Mouse (Mus musculus) Patski (cell line): ENCODE measurements around the gene Smpd3. TPM values are rescaled to one million over a fixed set of nuclear protein-coding genes. Genes with fewer than 3 reads are reported as not detected.
A peak's percentile ranks its signal among the peaks of the same experiment; 100 is the strongest.
"Not testable (repeated sequence)": the region's sequence is repeated elsewhere in the genome, so short reads cannot be mapped to it uniquely, and the experiment has no call there.

ENCODE experiments used
- ATAC-seq: fragments of 100-300 bp; one replicate; pipeline ENCODE4 v1.8.0; 2021
- CTCF ChIA-PET: fragments of 350-600 bp; sonication (Branson Sonifier 250); formaldehyde crosslinking; loops from one replicate; lab custom pipeline; 2022; ENCODE audit warnings: inconsistent platforms; lab: Charles Lee
- POLR2A ChIA-PET: fragments of 350-600 bp; sonication (Branson Sonifier 250); formaldehyde crosslinking; loops from one replicate; lab custom pipeline; 2022; ENCODE audit warnings: antibody characterized with exemption, inconsistent platforms; lab: Charles Lee
- DNase-seq: peaks from one replicate; pipeline ENCODE4 v3.0.0-alpha.2; 2011; ENCODE audit warnings: low read depth, low spot score
- H3K27me3 ChIP-seq: fragments of 371-371 bp; one replicate; pipeline ENCODE4 v1.5.1; 2021
- CTCF ChIP-seq: fragments of 100-300 bp; IDR thresholded peaks from one replicate; pipeline ENCODE4 v1.5.1; 2021
- in situ Hi-C: fragments of 300-500 bp; cut with MboI; formaldehyde crosslinking; loops from 3 replicates; pipeline ENCODE4 v1.11.1; 2018; ENCODE audit warnings: low pct_unique_long_range_greater_than_20kb, mixed read lengths
- polyA plus RNA-seq: library from polyadenylated mRNA; unstranded; gene quantifications from one replicate; pipeline ENCODE4 v1.2.3, GENCODE M21; 2021

Smpd3 gene
- polyA plus RNA-seq, 1 experiment from 2014 or later = 0.33 TPM

GRCm38 (mm10) chr8:106311967-106312366 is 25.8 kb downstream of the Smpd3 start:
- ATAC-seq = no peak
- H3K27me3 ChIP-seq = peaks cover 6% of the 10 kb centered on the region
- ChIA-PET POLR2A (no interaction called here), CTCF (no interaction called here)
- peak; percentile 51 for TF ChIP-seq CTCF
- DNase-seq = no peak
- in situ Hi-C loops = no loop called here

DNA sequence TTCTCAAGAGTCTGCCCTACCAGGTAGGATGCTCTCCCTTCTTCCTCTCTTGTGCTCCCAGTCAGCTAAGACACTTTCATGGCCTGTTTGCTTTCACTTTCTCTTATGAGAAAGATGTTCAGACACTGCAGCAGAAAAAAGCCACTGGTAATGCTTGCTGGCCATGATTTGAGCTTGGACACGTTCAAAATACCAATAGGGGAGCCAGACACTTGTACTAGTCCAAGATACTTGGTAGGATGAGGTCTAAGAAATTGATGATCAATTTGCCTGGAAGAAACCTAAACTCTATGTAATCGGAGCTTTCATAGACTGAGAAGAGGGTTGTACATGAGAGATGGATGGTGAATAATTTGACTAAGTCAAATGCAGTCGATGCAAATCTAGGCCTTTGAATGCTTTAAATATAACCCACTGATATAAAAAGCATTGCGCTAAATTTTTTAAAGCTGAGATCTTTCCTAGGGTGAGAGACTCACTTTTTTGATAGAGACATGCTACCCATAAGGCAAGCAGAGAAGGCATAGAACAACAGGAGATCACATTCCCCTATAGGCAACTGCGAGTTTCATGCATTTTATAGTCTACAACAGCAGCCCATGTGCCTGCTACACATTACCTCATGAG is 27.6 kb downstream of the Smpd3 start:
- no peak for DNase-seq
- CTCF ChIA-PET = interaction anchor here (0.6 to 2.0 kb wide), 3 partner anchors 10 to 1293 kb away, joined by 4 to 6 read pairs (median 6); no protein-coding TSS in a partner anchor
- ATAC-seq = no peak
- TF ChIP-seq CTCF = no peak
- in situ Hi-C loops = no loop called here
- POLR2A ChIA-PET = no interaction called here
- H3K27me3 ChIP-seq = peaks cover 6% of the 10 kb centered on the region

GRCm38 (mm10) chr8:106308082-106308786 is 29.6 kb downstream of the Smpd3 start:
- in situ Hi-C loops, DNase-seq, H3K27me3 ChIP-seq, ATAC-seq: not testable (repeated sequence)
- POLR2A ChIA-PET = interaction anchor here (0.6 kb wide), 1 partner anchor 779 kb away, joined by 3 read pairs; no protein-coding TSS in a partner anchor
- CTCF ChIA-PET = interaction anchor here (1.3 to 2.0 kb wide), 2 partner anchors 8 to 22 kb away, joined by 4 to 6 read pairs; no protein-coding TSS in a partner anchor

DNA sequence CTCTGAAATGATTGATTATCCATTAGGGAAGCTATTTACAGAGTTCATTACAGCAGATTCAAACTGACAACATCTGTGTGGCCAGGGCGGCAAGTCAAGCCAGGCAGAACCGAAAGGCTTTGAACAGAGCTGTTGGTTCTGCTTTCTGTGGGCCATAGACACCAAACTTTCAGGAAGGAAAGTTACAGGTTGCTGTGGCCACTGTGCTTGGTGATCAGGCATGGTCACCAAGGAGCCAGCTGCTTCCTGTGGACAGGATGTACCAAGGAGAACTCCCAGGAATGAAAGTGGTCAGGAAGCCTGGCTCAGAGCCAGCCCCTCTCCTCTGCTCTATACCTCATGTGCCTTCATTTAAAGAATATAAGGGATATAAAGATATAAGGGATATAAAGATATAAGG is 30.2 kb downstream of the Smpd3 start:
- no peaks in the 10 kb centered on the region for H3K27me3 ChIP-seq
- CTCF ChIA-PET = no interaction called here
- no peak for ATAC-seq
- POLR2A ChIA-PET = no interaction called here
- in situ Hi-C loops = no loop called here
- no peak for DNase-seq
- TF ChIP-seq CTCF = no peak

DNA sequence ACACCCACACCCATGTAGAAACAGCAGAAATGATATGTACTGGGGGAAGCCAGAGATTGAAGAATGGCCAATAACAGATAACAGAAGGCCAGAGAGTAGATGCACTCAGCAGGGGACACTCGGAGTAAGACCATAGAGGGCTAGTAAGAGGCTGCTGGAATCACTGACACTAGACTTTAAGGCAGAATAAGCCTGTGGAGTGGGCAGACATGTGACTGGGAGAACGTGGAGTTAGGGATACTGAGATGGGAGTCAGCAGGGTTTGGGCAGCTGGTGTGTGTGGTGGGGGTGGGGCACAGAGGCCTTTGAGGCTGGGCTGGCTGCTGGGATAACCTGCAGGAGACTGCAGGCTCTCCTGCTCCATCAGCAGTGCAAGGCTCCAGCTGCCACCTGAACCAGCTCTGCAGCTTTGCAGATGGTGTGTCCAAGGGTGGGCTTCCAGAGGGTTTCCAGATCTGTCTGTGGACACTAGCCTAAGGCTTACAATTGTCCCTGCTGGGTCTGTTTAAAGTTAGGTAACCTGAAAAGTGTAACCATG is 31.0 kb downstream of the Smpd3 start:
- in situ Hi-C loops, POLR2A ChIA-PET, CTCF ChIA-PET, ATAC-seq, H3K27me3 ChIP-seq, DNase-seq: not testable (repeated sequence)

- POLR2A ChIA-PET = no interaction called here
- DNase-seq (no peak), ATAC-seq (no peak)
- in situ Hi-C loops = no loop called here
- no peaks in the 10 kb centered on the region for H3K27me3 ChIP-seq
- TF ChIP-seq CTCF = no peak
- CTCF ChIA-PET = interaction anchor here (1.2 kb wide), 1 partner anchor 88 kb away, joined by 3 read pairs; no protein-coding TSS in a partner anchor
Measured at GRCm38 (mm10) chr8:106306076-106306475, 31.7 kb downstream of the Smpd3 start.

GRCm38 (mm10) chr8:106305301-106305700 is 32.5 kb downstream of the Smpd3 start:
- no peak for ATAC-seq
- ChIA-PET POLR2A (no interaction called here), CTCF (interaction anchor here (0.7 to 1.2 kb wide), 3 partner anchors 9 to 89 kb away, joined by 3 read pairs; no protein-coding TSS in a partner anchor)
- DNase-seq = no peak
- TF ChIP-seq CTCF = no peak
- in situ Hi-C loops = no loop called here
- no peaks in the 10 kb centered on the region for H3K27me3 ChIP-seq

GRCm38 (mm10) chr8:106304321-106304720 is 33.5 kb downstream of the Smpd3 start:
- ChIA-PET POLR2A (no interaction called here), CTCF (interaction anchor here (0.8 kb wide), 1 partner anchor 14 kb away, joined by 3 read pairs; no protein-coding TSS in a partner anchor)
- in situ Hi-C loops = no loop called here
- no peak for DNase-seq
- no peak for TF ChIP-seq CTCF
- ATAC-seq = no peak
- no peaks in the 10 kb centered on the region for H3K27me3 ChIP-seq

DNA sequence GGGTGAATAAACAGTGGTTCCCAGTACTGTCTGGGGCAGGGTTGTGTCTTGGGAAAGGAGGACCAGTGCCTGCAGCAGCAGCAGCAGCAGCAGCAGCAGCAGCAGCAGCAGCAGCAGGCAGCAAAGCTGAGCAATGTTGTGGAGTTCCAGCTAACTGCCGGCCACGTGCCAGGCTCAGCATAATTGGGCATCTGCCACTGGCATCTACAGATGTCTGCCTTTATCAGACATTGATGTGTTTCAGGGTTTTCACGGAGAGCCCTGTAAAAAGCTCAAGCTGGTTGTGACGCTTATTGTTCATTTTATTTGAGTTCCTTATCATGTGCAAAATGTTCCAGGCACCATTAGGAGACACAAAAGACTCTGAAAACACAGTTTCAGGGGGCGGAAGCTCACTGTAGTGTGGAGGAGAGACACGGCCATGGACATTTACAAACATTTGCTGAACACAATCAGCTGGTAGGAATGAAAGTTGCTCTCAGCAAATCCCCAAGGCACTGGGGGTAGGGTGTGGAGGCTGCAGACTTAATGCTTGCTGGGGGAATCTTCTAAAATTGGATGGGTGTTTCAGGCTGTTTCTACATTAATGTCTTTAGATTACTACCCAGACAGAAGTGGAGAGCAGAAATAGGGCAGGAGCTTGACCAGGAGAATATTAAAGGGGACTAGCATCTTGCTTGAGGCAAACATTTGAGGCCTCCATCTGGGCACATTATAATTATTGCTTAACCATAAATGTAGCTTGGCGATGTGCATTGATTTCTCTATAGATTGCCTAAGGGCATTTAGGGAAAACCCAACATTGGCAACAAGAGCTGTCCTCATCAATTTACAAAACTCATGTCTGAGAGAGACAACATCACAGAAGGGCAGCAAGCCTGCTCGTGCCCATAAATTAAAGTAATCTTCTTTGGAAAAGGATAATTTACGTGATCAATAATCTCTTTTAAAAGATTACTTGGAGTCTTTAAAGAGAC is 36.8 kb downstream of the Smpd3 start:
- TF ChIP-seq CTCF = no peak
- ChIA-PET POLR2A (no interaction called here), CTCF (interaction anchor here (1.4 kb wide), 1 partner anchor 8 kb away, joined by 6 read pairs; no protein-coding TSS in a partner anchor)
- H3K27me3 ChIP-seq = peaks cover 4% of the 10 kb centered on the region
- DNase-seq (no peak), ATAC-seq (no peak)
- in situ Hi-C loops = no loop called here

- DNase-seq (no peak), ATAC-seq (no peak)
- ChIA-PET POLR2A (interaction anchor here (0.7 kb wide), 2 partner anchors 38 to 86 kb away, joined by 3 to 4 read pairs; partner anchors contain the start of gene Smpd3), CTCF (no interaction called here)
- H3K27me3 ChIP-seq = peaks cover 4% of the 10 kb centered on the region
- TF ChIP-seq CTCF = no peak
- in situ Hi-C loops = no loop called here
Measured at GRCm38 (mm10) chr8:106299686-106300085, 38.1 kb downstream of the Smpd3 start.
